Mouse (Mus musculus) hindbrain, embryonic 13.5 days (tissue): ENCODE data around the gene Ndufaf7. TPM values are rescaled to one million over a fixed set of nuclear protein-coding genes. Genes with fewer than 3 reads are reported as not detected.

Experiments used
- polyA plus RNA-seq: library from polyadenylated mRNA; unstranded; fragments of >200 nt; fragmentation: Nextera tagmentation; extraction: Ambion mirVana; gene quantifications from 2 replicates; pipeline ENCODE4 v1.2.1, GENCODE M21; 2015

Gene Ndufaf7
- polyA plus RNA-seq, 1 experiment from 2014 or later = 57.1 TPM

Other genes starting within 250 kb of the Ndufaf7 start
- 5.0 and 5.7 TPM in 2 replicates for gene Strn, start 199.9 kb upstream of the Ndufaf7 start, polyA plus RNA-seq
- gene Heatr5b, start 101.8 kb upstream of the Ndufaf7 start, polyA plus RNA-seq = 20.4 and 21.3 TPM in 2 replicates
- 48.8 and 52.7 TPM in 2 replicates for gene Gpatch11, start 101.6 kb upstream of the Ndufaf7 start, polyA plus RNA-seq
- 4.0 and 5.9 TPM in 2 replicates for gene Eif2ak2, start 54.6 kb upstream of the Ndufaf7 start, polyA plus RNA-seq
- gene Sult6b1, start 30.1 kb upstream of the Ndufaf7 start, polyA plus RNA-seq = not detected in 2 replicates
- 125 and 127 TPM in 2 replicates for gene Cebpzos, start 20.6 kb upstream of the Ndufaf7 start, polyA plus RNA-seq
- gene Cebpz, start 70 bp upstream of the Ndufaf7 start, polyA plus RNA-seq = 57.3 and 61.0 TPM in 2 replicates
- 17.6 and 18.8 TPM in 2 replicates for gene Prkd3, start 83.7 kb downstream of the Ndufaf7 start, polyA plus RNA-seq
- 12.4 and 13.2 TPM in 2 replicates for gene Qpct, start 114.8 kb downstream of the Ndufaf7 start, polyA plus RNA-seq